Mouse (Mus musculus) inflammation-experienced regulatory T-cells, adult 6 months (primary cell): Measurements from ENCODE around the gene Nckap5. TPM values are rescaled to one million over a fixed set of nuclear protein-coding genes. Genes with fewer than 3 reads are reported as not detected.

Experiments used
- ATAC-seq: one replicate; pipeline ENCODE4 v1.8.0; 2017
- polyA plus RNA-seq, 3 experiments: library from polyadenylated mRNA; unstranded; fragments of 100-300 nt; shearing (Covaris generic); gene quantifications; one replicate each; pipeline ENCODE4 v1.2.1; 2017

Nckap5 gene
- polyA plus RNA-seq, 3 experiments from 2014 or later, result 0.18 to 1.2 (median 1.1) TPM

- ATAC-seq, result no peak
These were observed 217.7 kb downstream of the Nckap5 start for GRCm38 (mm10) chr1:126612916-126613315.

- no peak for ATAC-seq
These were observed 222.0 kb downstream of the Nckap5 start for GRCm38 (mm10) chr1:126608586-126608985.

GRCm38 (mm10) chr1:126606189-126607080 lies 224.2 kb downstream of the Nckap5 start:
- ATAC-seq, result no peak

GRCm38 (mm10) chr1:126604551-126604950 lies 226.0 kb downstream of the Nckap5 start:
- ATAC-seq, result no peak

GRCm38 (mm10) chr1:126603771-126604515 lies 226.7 kb downstream of the Nckap5 start:
- no peak for ATAC-seq

- ATAC-seq, result no peak
These were observed 230.0 kb downstream of the Nckap5 start for GRCm38 (mm10) chr1:126600596-126600995.

GRCm38 (mm10) chr1:126597376-126597775 lies 233.2 kb downstream of the Nckap5 start:
- ATAC-seq, result no peak

- no peak for ATAC-seq
These were observed 235.8 kb downstream of the Nckap5 start for GRCm38 (mm10) chr1:126594796-126595195.

GRCm38 (mm10) chr1:126593044-126593805 lies 237.4 kb downstream of the Nckap5 start:
- no peak for ATAC-seq

GRCm38 (mm10) chr1:126590911-126591310 lies 239.7 kb downstream of the Nckap5 start:
- no peak for ATAC-seq

GRCm38 (mm10) chr1:126578163-126578562 lies 252.4 kb downstream of the Nckap5 start:
- ATAC-seq, result no peak

- ATAC-seq, result no peak
These were observed 256.3 kb downstream of the Nckap5 start for GRCm38 (mm10) chr1:126574295-126574694.

- ATAC-seq, result no peak
These were observed 256.9 kb downstream of the Nckap5 start for GRCm38 (mm10) chr1:126573714-126574113.

- ATAC-seq, result no peak
These were observed 257.5 kb downstream of the Nckap5 start for GRCm38 (mm10) chr1:126573097-126573496.

GRCm38 (mm10) chr1:126569611-126570238 lies 260.9 kb downstream of the Nckap5 start:
- no peak for ATAC-seq

- ATAC-seq, result no peak
These were observed 261.9 kb downstream of the Nckap5 start for GRCm38 (mm10) chr1:126568520-126569197.

GRCm38 (mm10) chr1:126565151-126565725 lies 265.4 kb downstream of the Nckap5 start:
- ATAC-seq, result no peak

- ATAC-seq, result no peak
These were observed 269.7 kb downstream of the Nckap5 start for GRCm38 (mm10) chr1:126560931-126561330.

GRCm38 (mm10) chr1:126557791-126558294 lies 272.8 kb downstream of the Nckap5 start:
- no peak for ATAC-seq

GRCm38 (mm10) chr1:126547979-126548378 lies 282.6 kb downstream of the Nckap5 start:
- ATAC-seq, result no peak

GRCm38 (mm10) chr1:126544471-126544870 lies 286.1 kb downstream of the Nckap5 start:
- ATAC-seq, result no peak
